Mouse (Mus musculus): ENCODE results near the gene 1700028P14Rik. TPM values are rescaled to one million over a fixed set of nuclear protein-coding genes. Genes with fewer than 3 reads are reported as not detected.
A peak's percentile ranks its signal among the peaks of the same experiment; 100 is the strongest.
"Not testable (repeated sequence)": the region's sequence is repeated elsewhere in the genome, so short reads cannot be mapped to it uniquely, and the experiment has no call there.

1700028P14Rik gene
- polyA plus RNA-seq (2016; fragmentation: Nextera tagmentation; extraction: Ambion mirVana) = not detected in 2 replicates

- WGBS = 8% methylated on average over 13 of the region's 13 CpGs
Measured at GRCm38 (mm10) chr19:23652644-23653043, at the start of gene 1700028P14Rik. Gene 1700028P14Rik, minus strand, starts transcription at chr19:23652812.

GRCm38 (mm10) chr19:23699131-23699530, 46.5 kb upstream of the 1700028P14Rik start:
- H3K9me3 ChIP-seq = no peaks in the 10 kb centered on the region
- 87% methylated on average over 4 of the region's 4 CpGs for WGBS
- no peaks in the 10 kb centered on the region for H3K4me1 ChIP-seq (replicated peaks)

More at GRCm38 (mm10) chr19:23652644-23653043, at the start of gene 1700028P14Rik:
- Histone ChIP-seq H3K4me1 (replicated peaks) (no peaks in the 10 kb centered on the region), H3K4me3 (replicated peaks) (peak within 1 kb of the TSS; percentile 29), H3K27me3 (no peaks in the 10 kb centered on the region; the same call in 1 of the 2 replicates), H3K4me2 (peak within 1 kb of the TSS; percentile 53), H3K27ac (no peak within 1 kb of the TSS), H3K9me3 (no peaks in the 10 kb centered on the region), H3K9ac (replicated peaks) (no peak within 1 kb of the TSS), H3K36me3 (no peaks in the 10 kb centered on the region)
- peak; percentile 87; the same call in 1 of the 2 replicates for ATAC-seq (ENCODE audit: insufficient number of reproducible peaks, insufficient read depth, low FRiP score, low TSS enrichment, low read depth)

GRCm38 (mm10) chr19:23698366-23698765, 45.8 kb upstream of the 1700028P14Rik start:
- WGBS = 83% methylated on average over 7 of the region's 7 CpGs
- H3K9ac ChIP-seq (replicated peaks) = no peak overlapping the region
- ATAC-seq (ENCODE audit: insufficient number of reproducible peaks, insufficient read depth, low FRiP score, low TSS enrichment, low read depth) = no peak
- H3K36me3 ChIP-seq = peaks cover 74% of the 10 kb centered on the region
- H3K27me3 ChIP-seq = no peaks in the 10 kb centered on the region
- no peak overlapping the region for H3K4me3 ChIP-seq (replicated peaks)
- H3K9me3 ChIP-seq = no peaks in the 10 kb centered on the region
- H3K4me2 ChIP-seq = no peak overlapping the region
- H3K27ac ChIP-seq = no peak overlapping the region
- H3K4me1 ChIP-seq (replicated peaks) = no peaks in the 10 kb centered on the region

More at GRCm38 (mm10) chr19:23699131-23699530, 46.5 kb upstream of the 1700028P14Rik start:
- Histone ChIP-seq H3K36me3 (peaks cover 78% of the 10 kb centered on the region), H3K27ac (no peak overlapping the region), H3K27me3 (no peaks in the 10 kb centered on the region), H3K4me2 (no peak overlapping the region), H3K9ac (replicated peaks) (no peak overlapping the region), H3K4me3 (replicated peaks) (no peak overlapping the region)
- ATAC-seq (ENCODE audit: insufficient number of reproducible peaks, insufficient read depth, low FRiP score, low TSS enrichment, low read depth) = no peak

GRCm38 (mm10) chr19:23697861-23698260, 45.2 kb upstream of the 1700028P14Rik start:
- H3K4me2 ChIP-seq = no peak overlapping the region
- H3K9me3 ChIP-seq = no peaks in the 10 kb centered on the region
- H3K36me3 ChIP-seq = peaks cover 69% of the 10 kb centered on the region

GRCm38 (mm10) chr19:23694344-23694743, 41.7 kb upstream of the 1700028P14Rik start:
- 91% methylated on average over 4 of the region's 4 CpGs for WGBS
- no peak for ATAC-seq (ENCODE audit: insufficient number of reproducible peaks, insufficient read depth, low FRiP score, low TSS enrichment, low read depth)

More at GRCm38 (mm10) chr19:23697861-23698260, 45.2 kb upstream of the 1700028P14Rik start:
- no peak for ATAC-seq (ENCODE audit: insufficient number of reproducible peaks, insufficient read depth, low FRiP score, low TSS enrichment, low read depth)
- Histone ChIP-seq H3K9ac (replicated peaks) (no peak overlapping the region), H3K4me3 (replicated peaks) (no peak overlapping the region), H3K4me1 (replicated peaks) (no peaks in the 10 kb centered on the region), H3K27me3 (no peaks in the 10 kb centered on the region), H3K27ac (no peak overlapping the region)
- WGBS = 88% methylated on average over 8 of the region's 8 CpGs

GRCm38 (mm10) chr19:23688421-23688946, 35.9 kb upstream of the 1700028P14Rik start:
- 22% methylated on average over 4 of the region's 4 CpGs for WGBS
- H3K4me1 ChIP-seq (replicated peaks) = peaks cover 8% of the 10 kb centered on the region
- H3K9me3 ChIP-seq = no peaks in the 10 kb centered on the region
- no peaks in the 10 kb centered on the region for H3K36me3 ChIP-seq
- H3K9ac ChIP-seq (replicated peaks) = no peak overlapping the region
- H3K27me3 ChIP-seq = no peaks in the 10 kb centered on the region
- H3K27ac ChIP-seq = no peak overlapping the region
- peak overlapping the region; percentile 63 for H3K4me2 ChIP-seq
- peak overlapping the region; percentile 84 for H3K4me3 ChIP-seq (replicated peaks)
- ATAC-seq (ENCODE audit: insufficient number of reproducible peaks, insufficient read depth, low FRiP score, low TSS enrichment, low read depth) = no peak

More at GRCm38 (mm10) chr19:23694344-23694743, 41.7 kb upstream of the 1700028P14Rik start:
- Histone ChIP-seq H3K9ac (replicated peaks) (no peak overlapping the region), H3K4me3 (replicated peaks) (no peak overlapping the region), H3K27me3 (no peaks in the 10 kb centered on the region), H3K4me2 (no peak overlapping the region), H3K36me3 (peaks cover 45% of the 10 kb centered on the region), H3K4me1 (replicated peaks) (no peaks in the 10 kb centered on the region), H3K9me3 (no peaks in the 10 kb centered on the region), H3K27ac (no peak overlapping the region)

GRCm38 (mm10) chr19:23687296-23688021, 34.8 kb upstream of the 1700028P14Rik start, which contains the start of gene Ptar1:
Gene Ptar1, plus strand, starts transcription at chr19:23687429.
- H3K9ac ChIP-seq (replicated peaks) = peak within 1 kb of the TSS; percentile 94
- peak within 1 kb of the TSS; percentile 84 for H3K4me3 ChIP-seq (replicated peaks)
- peak within 1 kb of the TSS; percentile 63 for H3K4me2 ChIP-seq
- H3K9me3 ChIP-seq = no peaks in the 10 kb centered on the region
- H3K4me1 ChIP-seq (replicated peaks) = peaks cover 8% of the 10 kb centered on the region
- peak within 1 kb of the TSS; percentile 95 for H3K27ac ChIP-seq
- peak; percentile 91 for ATAC-seq (ENCODE audit: insufficient number of reproducible peaks, insufficient read depth, low FRiP score, low TSS enrichment, low read depth)
- H3K27me3 ChIP-seq = no peaks in the 10 kb centered on the region
- no peaks in the 10 kb centered on the region for H3K36me3 ChIP-seq
- WGBS = under 1% methylated on average over 74 of the region's 93 CpGs

- Histone ChIP-seq H3K9ac (replicated peaks) (peak overlapping the region; percentile 94), H3K27ac (peak overlapping the region; percentile 95), H3K4me3 (replicated peaks) (peak overlapping the region; percentile 84), H3K4me1 (replicated peaks) (peaks cover 8% of the 10 kb centered on the region), H3K9me3 (no peaks in the 10 kb centered on the region), H3K27me3 (no peaks in the 10 kb centered on the region), H3K36me3 (no peaks in the 10 kb centered on the region), H3K4me2 (peak overlapping the region; percentile 63)
- WGBS = 1% methylated on average over 14 of the region's 14 CpGs
- ATAC-seq (ENCODE audit: insufficient number of reproducible peaks, insufficient read depth, low FRiP score, low TSS enrichment, low read depth) = no peak; the same call in 1 of the 2 replicates
Measured at GRCm38 (mm10) chr19:23686962-23687295, 34.3 kb upstream of the 1700028P14Rik start.

GRCm38 (mm10) chr19:23675656-23676055, 23.0 kb upstream of the 1700028P14Rik start:
- H3K36me3 ChIP-seq; H3K4me1 ChIP-seq (replicated peaks); ATAC-seq (ENCODE audit: insufficient number of reproducible peaks, insufficient read depth, low FRiP score, low TSS enrichment, low read depth); H3K4me2 ChIP-seq; H3K4me3 ChIP-seq (replicated peaks); H3K9ac ChIP-seq (replicated peaks); H3K9me3 ChIP-seq; H3K27me3 ChIP-seq; H3K27ac ChIP-seq: not testable (repeated sequence)
- WGBS = 91% methylated on average over 8 of the region's 8 CpGs

GRCm38 (mm10) chr19:23673021-23673420, 20.4 kb upstream of the 1700028P14Rik start:
- ATAC-seq (ENCODE audit: insufficient number of reproducible peaks, insufficient read depth, low FRiP score, low TSS enrichment, low read depth) = no peak
- Histone ChIP-seq H3K9me3 (peaks cover 9% of the 10 kb centered on the region; the same call in 1 of the 2 replicates), H3K9ac (replicated peaks) (no peak overlapping the region), H3K36me3 (no peaks in the 10 kb centered on the region), H3K4me3 (replicated peaks) (no peak overlapping the region), H3K27me3 (no peaks in the 10 kb centered on the region), H3K27ac (no peak overlapping the region), H3K4me2 (no peak overlapping the region), H3K4me1 (replicated peaks) (no peaks in the 10 kb centered on the region)
- WGBS = 67% methylated on average over 2 of the region's 2 CpGs

- no peak for ATAC-seq (ENCODE audit: insufficient number of reproducible peaks, insufficient read depth, low FRiP score, low TSS enrichment, low read depth)
- Histone ChIP-seq H3K4me2 (no peak overlapping the region), H3K27me3 (no peaks in the 10 kb centered on the region), H3K9ac (replicated peaks) (no peak overlapping the region), H3K36me3 (no peaks in the 10 kb centered on the region), H3K27ac (no peak overlapping the region), H3K4me3 (replicated peaks) (no peak overlapping the region), H3K9me3 (no peaks in the 10 kb centered on the region), H3K4me1 (replicated peaks) (no peaks in the 10 kb centered on the region)
- 76% methylated on average over 6 of the region's 6 CpGs for WGBS
Measured at GRCm38 (mm10) chr19:23668142-23668655, 15.6 kb upstream of the 1700028P14Rik start.
